Mouse (Mus musculus): Measurements from ENCODE around the gene Triobp.
A peak's percentile ranks its signal among the peaks of the same experiment; 100 is the strongest.
"Not testable (repeated sequence)": the region's sequence is repeated elsewhere in the genome, so short reads cannot be mapped to it uniquely, and the experiment has no call there.

Triobp gene

DNA sequence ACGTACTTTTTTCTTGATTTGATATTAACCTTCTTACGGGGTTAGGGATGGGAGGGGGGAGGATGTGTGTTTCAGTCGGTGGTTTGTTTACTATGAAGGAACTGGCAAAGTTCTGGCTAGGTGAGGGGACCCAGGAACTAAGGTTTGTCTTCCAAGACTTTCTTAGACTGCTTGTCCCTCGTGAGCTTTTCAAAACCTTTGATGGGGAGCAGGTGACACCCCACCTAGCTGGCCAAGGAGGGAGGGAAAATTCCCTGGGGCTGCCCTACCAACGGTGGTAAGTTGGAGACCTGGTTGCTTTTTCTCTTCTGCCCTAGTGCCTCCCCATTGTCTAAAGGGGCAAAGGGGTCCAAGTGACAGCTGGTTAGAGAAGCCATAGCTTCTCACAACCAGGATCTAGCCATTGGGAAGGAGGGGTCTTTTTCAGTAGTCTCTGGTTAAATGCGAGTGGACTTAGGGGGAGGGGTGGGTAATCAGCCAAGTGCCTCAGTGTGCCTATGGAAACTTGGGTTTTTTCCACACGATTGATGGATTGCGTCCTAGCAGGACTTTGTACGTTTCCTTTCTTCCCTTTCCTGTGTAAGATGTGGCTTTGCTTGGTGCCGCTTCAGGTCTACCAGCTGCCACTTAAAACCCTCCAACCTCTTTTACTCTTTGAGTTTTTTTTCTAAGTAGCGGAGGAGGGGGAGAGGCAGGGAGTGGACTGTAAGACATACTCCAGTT lies 82.2 kb downstream of the Triobp start:
- no peak for DNase-seq (ENCODE audit: low read depth, low spot score)

DNA sequence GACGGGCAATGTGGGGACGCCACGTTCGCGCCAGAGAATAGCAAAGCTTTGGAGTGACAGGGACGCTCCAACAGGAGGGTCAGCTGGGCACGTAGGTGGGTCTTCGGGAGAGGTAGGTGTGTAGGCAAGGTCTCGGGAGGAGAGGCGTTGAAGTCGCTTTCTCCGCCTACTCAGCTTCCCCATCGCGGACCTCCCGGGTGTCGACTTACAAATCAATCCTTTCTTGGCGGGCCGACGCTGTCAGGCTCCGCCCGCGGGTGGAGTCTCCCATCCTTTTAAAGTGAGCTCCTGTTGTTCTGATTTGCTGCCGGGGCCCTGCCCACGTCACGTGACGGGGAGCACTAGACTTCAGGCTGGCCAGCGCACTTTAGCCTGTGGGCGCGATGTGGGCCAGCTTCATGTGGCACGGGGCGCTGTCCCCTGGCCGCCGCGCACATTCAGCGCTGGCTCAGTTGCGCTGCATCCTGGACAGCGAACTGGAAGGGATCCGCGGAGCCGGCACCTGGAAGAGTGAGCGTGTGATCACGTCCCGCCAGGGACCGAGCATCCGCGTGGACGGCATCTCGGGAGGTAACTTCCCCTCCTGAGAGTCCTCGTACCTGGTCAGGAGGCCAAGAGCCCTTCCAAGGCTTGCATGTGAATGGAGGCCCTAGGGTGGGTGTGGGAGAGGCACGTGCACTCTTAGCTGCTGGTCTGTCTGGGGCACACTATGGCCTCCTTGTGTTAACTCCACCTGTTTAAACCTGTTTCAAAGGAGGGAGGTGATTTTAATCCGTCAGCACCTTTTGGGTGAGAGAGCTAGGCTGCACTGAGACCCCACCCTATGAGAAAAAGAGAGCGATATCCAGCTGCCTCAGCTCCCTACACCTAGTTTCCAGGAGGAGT lies 83.3 kb downstream of the Triobp start:
- peak; percentile 96 for DNase-seq (ENCODE audit: low read depth, low spot score)

DNA sequence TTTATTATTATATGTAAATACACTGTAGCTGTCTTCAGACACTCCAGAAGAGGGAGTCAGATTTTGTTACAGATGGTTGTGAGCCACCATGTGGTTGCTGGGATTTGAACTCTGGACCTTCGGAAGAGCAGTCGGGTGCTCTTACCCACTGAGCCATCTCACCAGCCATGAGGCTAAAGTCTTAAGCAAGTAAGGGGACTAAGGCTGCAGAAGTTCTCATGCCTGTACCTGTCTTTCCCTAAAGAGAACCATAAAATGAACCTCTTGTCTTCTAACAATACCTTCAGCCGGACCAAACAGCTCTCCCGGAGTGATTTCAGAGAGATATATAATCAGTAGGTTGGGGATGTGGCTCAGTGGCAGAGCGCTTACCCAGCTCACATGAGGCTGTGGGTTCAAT lies 84.4 kb downstream of the Triobp start:
- DNase-seq (ENCODE audit: low read depth, low spot score) = not testable (repeated sequence)

DNA sequence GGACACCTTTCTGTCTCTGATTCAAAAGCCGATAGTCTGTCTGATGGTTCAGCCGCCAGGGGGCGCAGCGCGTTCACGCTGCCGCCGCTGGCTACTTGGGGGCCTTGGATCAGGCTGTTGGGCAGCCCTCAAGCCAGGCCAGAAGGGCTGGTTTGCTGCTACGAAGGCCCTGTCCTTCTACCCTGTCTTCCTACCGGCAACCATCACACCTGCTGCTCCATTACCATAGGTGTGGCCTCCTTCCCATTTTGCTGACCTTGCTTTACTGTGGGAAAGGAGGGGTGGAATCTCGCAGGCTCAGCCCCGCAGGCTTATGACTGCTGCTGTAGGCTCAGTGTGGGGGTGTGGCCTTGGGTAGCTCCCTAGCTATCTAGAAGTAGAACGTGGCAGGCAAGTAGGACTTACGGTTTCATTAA lies 90.4 kb downstream of the Triobp start:
- peak; percentile 82 for DNase-seq (ENCODE audit: low read depth, low spot score)

DNA sequence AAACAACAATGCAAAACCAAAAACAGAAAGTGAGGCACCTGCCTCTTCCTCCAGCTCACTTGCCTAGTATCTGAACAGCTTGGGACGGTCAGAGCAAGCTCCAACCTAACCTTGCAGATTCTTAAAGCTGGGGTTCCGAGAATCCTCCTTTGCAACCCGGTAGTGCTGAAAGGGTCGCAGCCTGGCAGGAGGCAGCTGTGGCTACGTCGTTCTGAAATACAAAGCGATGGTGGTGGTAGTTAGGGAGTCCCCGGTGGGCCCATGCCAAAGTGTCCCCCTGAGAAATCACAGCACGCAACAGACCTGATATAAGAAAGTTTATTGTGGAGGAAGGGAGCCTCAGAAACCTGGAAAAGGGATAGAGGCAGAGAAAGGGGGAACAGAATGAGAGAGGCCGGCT lies 90.8 kb downstream of the Triobp start:
- DNase-seq (ENCODE audit: low read depth, low spot score) = no peak

DNA sequence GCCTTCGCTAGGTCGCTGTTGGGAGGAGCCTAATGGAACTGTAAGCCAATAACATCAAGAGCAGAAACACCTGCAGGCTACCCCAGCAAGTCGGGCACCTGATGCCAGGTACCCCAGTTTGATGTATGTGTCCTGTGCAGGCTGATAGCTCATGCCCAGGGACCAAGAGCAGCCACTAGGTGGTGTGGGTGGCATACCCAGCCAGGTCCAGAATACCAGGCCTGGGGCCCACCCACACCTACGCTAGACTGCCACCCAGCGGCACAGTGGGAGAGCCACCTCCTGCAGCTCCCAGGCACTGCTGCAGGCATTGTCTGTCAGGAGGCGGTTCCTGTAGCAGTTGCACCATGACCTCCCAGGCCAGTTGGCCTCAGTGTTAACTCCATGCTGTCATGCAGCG lies 91.3 kb downstream of the Triobp start:
- peak; percentile 75 for DNase-seq (ENCODE audit: low read depth, low spot score)

DNA sequence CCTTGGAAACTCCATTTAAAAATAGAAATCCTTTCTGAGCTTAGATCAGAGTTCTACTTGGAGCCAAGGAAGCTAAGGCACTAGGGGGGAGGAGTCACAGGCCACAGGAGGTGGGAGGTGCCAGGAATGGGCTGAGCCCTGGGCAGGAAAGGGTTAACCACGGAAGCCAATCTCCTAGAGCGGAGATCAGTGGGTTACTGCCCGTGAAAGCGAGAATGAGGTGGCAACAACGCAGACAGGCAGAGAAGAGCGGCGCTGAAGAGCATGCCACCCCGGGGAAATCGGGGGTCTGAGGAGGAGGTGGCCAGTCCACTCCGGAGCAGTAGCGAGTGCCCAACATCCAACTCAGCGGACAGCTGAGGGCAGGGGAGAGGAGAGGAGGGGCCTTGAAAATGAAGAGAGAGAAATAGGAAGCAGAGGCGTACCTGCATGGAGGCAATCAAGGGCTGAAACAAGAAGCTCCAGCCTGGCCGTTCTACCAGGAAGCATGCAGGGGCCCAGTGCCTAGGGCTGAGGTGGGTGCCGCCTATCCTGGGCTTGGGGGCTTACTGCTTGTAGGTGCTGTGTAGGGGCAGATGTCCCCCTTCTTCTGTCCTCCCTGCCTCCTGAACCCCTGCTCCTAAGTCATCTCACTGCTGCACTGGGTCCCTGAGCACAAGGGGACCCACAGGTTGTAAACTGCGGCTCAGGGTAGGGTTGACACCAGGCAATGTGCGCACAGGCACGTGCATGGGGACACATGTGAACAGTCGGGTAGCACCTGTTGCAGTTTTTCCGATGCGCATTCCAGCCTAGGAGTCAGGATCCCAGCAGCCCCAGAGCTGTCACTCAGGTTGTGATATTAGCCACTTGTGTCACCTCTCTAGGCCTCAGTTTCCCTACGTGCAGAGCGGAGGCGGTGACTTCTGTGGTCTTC lies 93.2 kb downstream of the Triobp start:
- no peak for DNase-seq (ENCODE audit: low read depth, low spot score)

DNA sequence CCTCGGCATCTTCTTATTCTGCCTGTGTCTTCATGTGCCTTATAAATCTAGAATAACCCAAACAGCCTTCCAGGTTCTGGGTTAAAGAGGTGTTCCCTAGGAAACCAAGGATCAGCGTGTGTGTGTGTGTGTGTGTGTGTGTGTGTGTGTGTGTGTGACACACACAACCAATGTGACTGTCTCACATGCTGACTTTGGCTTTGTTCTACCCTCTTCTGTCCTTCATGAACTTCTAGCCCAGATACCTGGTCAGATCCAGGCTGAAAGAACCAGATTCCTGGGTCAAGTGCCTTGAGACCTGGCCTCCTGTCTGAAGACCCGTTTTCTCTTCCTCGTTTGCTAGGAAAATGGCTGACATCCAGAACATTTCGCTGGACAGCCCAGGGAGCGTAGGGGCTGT lies 94.1 kb downstream of the Triobp start, which contains the start of gene Galr3:
Gene Galr3 (plus strand): TSS at position 301 of the 400 bp plus-strand sequence.
- DNase-seq (ENCODE audit: low read depth, low spot score) = no peak

DNA sequence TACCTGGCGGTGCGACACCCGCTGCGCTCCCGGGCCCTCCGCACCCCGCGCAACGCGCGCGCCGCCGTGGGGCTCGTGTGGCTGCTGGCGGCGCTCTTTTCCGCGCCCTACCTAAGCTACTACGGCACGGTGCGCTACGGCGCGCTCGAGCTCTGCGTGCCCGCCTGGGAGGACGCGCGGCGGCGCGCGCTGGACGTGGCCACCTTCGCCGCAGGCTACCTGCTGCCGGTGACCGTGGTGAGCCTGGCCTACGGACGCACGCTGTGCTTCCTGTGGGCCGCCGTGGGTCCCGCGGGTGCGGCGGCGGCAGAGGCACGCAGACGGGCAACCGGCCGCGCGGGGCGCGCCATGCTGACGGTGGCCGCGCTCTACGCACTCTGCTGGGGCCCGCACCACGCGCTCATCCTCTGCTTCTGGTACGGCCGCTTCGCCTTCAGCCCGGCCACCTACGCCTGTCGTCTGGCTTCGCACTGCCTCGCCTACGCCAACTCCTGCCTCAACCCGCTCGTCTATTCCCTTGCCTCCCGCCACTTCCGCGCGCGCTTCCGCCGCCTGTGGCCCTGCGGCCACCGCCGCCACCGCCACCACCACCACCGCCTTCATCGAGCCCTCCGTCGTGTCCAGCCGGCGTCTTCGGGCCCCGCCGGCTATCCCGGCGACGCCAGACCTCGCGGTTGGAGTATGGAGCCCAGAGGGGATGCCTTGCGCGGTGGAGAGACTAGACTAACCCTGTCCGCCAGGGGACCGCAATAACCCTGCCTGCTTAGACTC lies 95.4 kb downstream of the Triobp start:
- peak; percentile 37 for DNase-seq (ENCODE audit: low read depth, low spot score)

DNA sequence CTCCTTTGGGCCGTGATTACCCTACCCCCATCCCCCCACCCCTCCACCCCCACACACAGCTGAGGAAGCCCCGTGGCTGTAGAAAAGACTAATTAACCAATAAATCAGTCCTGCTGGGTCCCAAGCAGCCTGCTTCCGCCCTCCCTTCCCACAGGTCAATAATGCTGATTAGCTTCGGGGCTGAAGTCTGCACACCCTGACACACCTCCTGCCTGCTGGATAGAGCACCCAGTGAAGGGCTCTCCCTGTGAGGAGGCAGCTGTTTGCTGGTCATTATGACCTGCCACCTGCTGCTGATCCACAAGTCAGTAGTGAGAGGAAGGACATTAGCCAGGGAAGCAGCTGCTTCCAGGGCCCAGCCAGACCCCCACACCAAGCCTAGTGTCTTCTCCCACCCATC lies 97.3 kb downstream of the Triobp start:
- peak; percentile 70 for DNase-seq (ENCODE audit: low read depth, low spot score)

DNA sequence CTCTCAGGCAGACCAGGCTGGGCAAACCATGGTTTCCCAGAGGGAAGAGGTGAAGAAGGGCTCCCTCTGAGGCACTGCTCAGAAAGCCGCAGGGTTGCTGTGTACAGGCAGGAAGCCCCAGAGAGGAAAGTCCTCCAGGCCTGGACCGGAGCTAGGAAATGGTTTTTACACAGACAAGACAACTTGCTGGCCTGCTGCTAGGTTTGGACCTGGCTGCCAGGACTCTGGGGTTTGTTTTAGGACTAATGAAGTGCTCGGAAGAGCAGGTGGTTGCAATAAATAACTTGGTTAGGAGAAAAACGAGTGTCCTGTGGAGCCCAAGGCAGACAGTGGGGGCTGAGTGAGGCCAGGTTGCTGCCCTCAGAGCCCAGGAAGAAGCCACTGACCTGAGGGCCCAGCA lies 100.7 kb downstream of the Triobp start:
- no peak for DNase-seq (ENCODE audit: low read depth, low spot score)

DNA sequence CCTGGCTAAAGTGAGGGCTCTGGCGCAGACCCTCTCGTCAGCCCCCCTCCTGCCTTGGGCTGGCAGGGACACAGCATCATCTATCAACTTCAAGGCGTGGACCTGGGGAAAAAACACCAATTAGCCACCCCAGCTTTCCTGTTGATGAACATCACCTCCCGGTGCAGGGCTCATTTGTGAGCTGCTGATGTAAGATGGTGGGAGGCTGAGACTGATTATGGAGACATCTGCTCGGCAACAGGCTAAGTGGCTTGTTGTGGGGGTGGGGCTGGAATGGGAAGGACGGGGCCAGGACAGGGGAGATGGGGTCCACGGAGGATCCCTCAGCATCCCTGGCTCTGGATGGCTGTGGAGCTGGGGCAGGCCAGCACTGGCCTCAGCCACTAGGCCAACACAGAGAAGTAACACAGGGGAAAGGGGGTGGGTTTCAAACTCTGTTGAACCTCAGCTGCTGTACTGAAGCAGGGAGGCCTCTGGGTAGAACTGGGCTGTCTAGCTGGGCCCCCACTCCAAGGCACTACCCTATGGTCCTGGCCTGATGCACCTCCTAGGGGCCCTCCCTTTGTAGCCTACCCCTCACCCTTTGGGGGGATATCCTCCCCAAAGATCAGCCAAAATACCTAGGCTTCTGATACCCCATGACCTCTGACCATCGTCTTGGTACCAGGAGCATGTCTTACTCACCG lies 102.8 kb downstream of the Triobp start:
- no peak for DNase-seq (ENCODE audit: low read depth, low spot score)

DNA sequence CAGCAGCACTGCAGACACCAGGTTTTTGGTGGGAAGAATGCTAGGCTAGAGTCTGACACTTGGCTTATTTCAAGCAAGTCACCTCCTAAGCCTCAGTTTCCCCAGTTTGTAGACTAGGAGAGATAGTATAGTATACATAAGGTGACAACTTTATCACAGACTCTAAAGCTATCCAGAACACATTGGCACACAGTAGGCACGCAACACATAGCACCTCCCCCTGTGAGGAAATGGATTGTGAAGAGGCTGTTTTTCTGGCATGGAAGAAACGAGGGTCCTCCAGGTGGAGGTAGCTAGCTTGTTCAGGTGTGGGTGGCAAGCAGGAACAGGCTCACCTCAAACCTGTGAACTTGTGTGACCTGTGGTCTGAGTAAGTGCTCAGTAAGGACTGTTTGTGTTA lies 103.4 kb downstream of the Triobp start:
- no peak for DNase-seq (ENCODE audit: low read depth, low spot score)

DNA sequence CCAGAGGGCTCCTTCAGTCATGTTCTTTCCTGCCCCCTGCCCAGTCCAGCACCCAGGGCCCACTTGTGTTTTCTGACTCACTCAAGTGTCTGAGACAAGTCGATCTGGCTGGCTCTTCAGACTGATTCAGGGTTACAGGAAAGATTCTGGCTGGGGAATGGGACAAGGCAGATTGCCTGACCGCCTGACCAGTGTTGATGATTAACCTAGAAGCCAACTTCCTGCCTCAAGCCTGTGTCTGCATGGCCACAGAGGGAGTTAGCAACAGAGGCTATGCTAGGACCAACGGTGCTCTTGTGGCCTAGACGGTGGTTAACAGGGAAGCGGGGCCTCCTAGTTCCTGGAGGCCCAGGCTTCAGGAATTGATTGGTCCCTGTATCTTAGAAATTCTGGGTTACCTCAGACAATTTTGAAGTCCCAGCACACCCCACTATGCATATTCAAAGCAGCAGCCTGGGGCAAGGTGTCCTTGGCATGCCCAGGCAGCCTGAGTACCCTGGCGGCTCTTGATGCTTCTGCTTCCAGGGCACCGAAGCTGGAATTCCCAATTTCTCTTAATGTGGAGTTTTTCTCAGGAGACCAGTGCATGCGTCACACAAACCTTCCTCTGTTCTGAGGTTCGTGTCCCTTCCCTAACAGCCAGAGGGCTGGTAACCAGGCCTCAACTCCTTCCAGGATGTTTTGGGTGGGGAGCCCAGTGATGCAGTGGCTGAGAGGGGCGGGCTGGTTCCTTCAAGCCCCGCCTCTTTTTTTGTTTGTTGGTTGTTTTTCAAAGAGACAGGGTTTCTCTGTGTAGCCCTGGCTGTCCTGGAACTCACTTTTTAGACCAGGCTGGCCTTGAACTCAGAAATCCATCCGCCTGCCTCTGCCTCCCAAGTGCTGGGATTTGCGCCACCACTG lies 104.2 kb downstream of the Triobp start:
- no peak for DNase-seq (ENCODE audit: low read depth, low spot score)

DNA sequence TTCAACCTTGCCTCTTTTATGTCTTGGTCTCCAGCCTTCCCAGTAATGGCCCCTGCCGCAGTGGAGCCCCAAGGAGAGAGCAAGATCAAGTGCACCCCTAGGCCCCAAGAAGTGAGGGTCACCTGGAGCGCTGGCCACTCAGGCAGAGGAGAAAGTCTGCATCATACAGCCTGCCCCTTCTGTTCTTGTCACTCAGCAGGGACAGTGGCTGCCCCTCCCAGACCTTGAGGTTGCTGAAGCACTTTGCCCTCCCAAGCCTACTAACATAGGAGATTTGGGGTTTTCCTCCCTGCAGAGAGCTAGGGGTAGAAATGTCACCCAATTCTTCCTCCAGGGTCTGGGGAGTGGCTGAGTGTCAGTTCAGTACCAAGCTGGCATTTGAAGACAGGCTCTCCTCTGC lies 104.8 kb downstream of the Triobp start:
- DNase-seq (ENCODE audit: low read depth, low spot score) = no peak
